Mouse (Mus musculus) stomach, postnatal 0 days (tissue): ENCODE measurements around the gene Sun1.

Source experiments
- CTCF ChIP-seq: IDR thresholded peaks from 2 replicates; pipeline ENCODE4 v1.5.1; 2016; ENCODE audit warnings: antibody characterized with exemption, low read depth, mild to moderate bottlenecking, moderate library complexity
- EP300 ChIP-seq: optimal IDR thresholded peaks from 2 replicates; pipeline ENCODE3; 2016; ENCODE audit warnings: antibody characterized with exemption

- no peak for TF ChIP-seq CTCF
- no peak for TF ChIP-seq EP300
Measured at GRCm38 (mm10) chr5:139248846-139249245, 48.4 kb downstream of the Sun1 start.
